Mouse (Mus musculus) stomach, postnatal 0 days (tissue): ENCODE measurements around the gene Trim59. TPM values are rescaled to one million over a fixed set of nuclear protein-coding genes. Genes with fewer than 3 reads are reported as not detected.
A peak's percentile ranks its signal among the peaks of the same experiment; 100 is the strongest.

Experiments
- ATAC-seq: fragments of 200-750 bp; cut with Nextera tagmentation; 2 replicates; pipeline ENCODE4 v1.8.0; 2017; ENCODE audit not compliant: low FRiP score, low TSS enrichment
- DNase-seq: peaks from one replicate; pipeline ENCODE4 v3.0.0-alpha.2; 2016; ENCODE audit warnings: low spot score
- H3K27ac ChIP-seq: fragments of 300-500 bp; sonication (generic); replicated peaks from 2 replicates; pipeline ENCODE4 v1.5.1; 2014; ENCODE audit warnings: mild to moderate bottlenecking, control low read depth
- H3K27me3 ChIP-seq: fragments of 300-500 bp; sonication (generic); 2 replicates; pipeline ENCODE4 v1.6.1; 2014; ENCODE audit warnings: low read length; ENCODE audit not compliant: control insufficient read depth, insufficient read depth
- H3K36me3 ChIP-seq: fragments of 300-500 bp; sonication (generic); 2 replicates; pipeline ENCODE4 v1.6.1; 2014; ENCODE audit warnings: low read length, mixed read lengths; ENCODE audit not compliant: control insufficient read depth, insufficient read depth
- H3K4me1 ChIP-seq: fragments of 300-500 bp; sonication (generic); replicated peaks from 2 replicates; pipeline ENCODE4 v1.6.1; 2014; ENCODE audit warnings: antibody characterized with exemption; ENCODE audit not compliant: control insufficient read depth, insufficient read depth
- H3K4me2 ChIP-seq: fragments of 300-500 bp; sonication (generic); replicated peaks from 2 replicates; pipeline ENCODE4 v1.6.1; 2014; ENCODE audit warnings: low read depth, mild to moderate bottlenecking, control low read depth, moderate library complexity
- H3K4me3 ChIP-seq: fragments of 300-500 bp; sonication (generic); 2 replicates; pipeline ENCODE4 v1.5.1; 2014; ENCODE audit warnings: low read depth, low read length, control low read depth
- H3K9ac ChIP-seq: fragments of 300-500 bp; sonication (generic); 2 replicates; pipeline ENCODE4 v1.6.1; 2014; ENCODE audit warnings: mild to moderate bottlenecking, low read length, control low read depth, mixed read lengths
- H3K9me3 ChIP-seq: fragments of 300-500 bp; sonication (generic); 2 replicates; pipeline ENCODE4 v1.6.1; 2016; ENCODE audit warnings: low read length; ENCODE audit not compliant: control insufficient read depth
- CTCF ChIP-seq: IDR thresholded peaks from 2 replicates; pipeline ENCODE4 v1.5.1; 2016; ENCODE audit warnings: antibody characterized with exemption, low read depth, mild to moderate bottlenecking, moderate library complexity
- EP300 ChIP-seq: optimal IDR thresholded peaks from 2 replicates; pipeline ENCODE3; 2016; ENCODE audit warnings: antibody characterized with exemption
- WGBS: fragments of 180-500 bp; shearing (Covaris S2); extraction: QIAGEN DNeasy Blood & Tissue Kit; methylation state at CpG from one replicate; pipeline ENCODE4 v1.1.7; 2014; 5-methylcytosine and 5-hydroxymethylcytosine counted together
- polyA plus RNA-seq: library from polyadenylated mRNA; unstranded; fragments of >200 nt; fragmentation: Nextera tagmentation; extraction: Ambion mirVana; gene quantifications from 2 replicates; pipeline ENCODE4 v1.2.1, GENCODE M21; 2015

The Trim59 gene
- 17.6 and 24.4 TPM in 2 replicates for polyA plus RNA-seq

- H3K27me3 ChIP-seq, result no peaks in the 10 kb centered on the region
- ATAC-seq (peak; percentile 97), DNase-seq (peak; percentile 93)
- peak; percentile 36 for TF ChIP-seq EP300
- TF ChIP-seq CTCF, result no peak; the same call in none of the 2 replicates
- no peaks in the 10 kb centered on the region for H3K9me3 ChIP-seq
- under 1% methylated on average over 66 of the region's 80 CpGs for WGBS
- peak within 1 kb of the TSS; percentile 83 for H3K4me3 ChIP-seq
- H3K27ac ChIP-seq, result peak within 1 kb of the TSS; percentile 84
- H3K4me2 ChIP-seq, result peak within 1 kb of the TSS; percentile 81
- no peaks in the 10 kb centered on the region for H3K4me1 ChIP-seq
- H3K9ac ChIP-seq, result peak within 1 kb of the TSS; percentile 76
- H3K36me3 ChIP-seq, result no peaks in the 10 kb centered on the region
These were observed at the start of gene Trim59 for GRCm38 (mm10) chr3:69044645-69045399. Gene Trim59, minus strand, starts transcription at chr3:69044755.

GRCm38 (mm10) chr3:69064005-69064404, 19.4 kb upstream of the Trim59 start:
- ATAC-seq (no peak), DNase-seq (no peak)
- TF ChIP-seq CTCF, result peak; percentile 73
- no peak for TF ChIP-seq EP300

DNA sequence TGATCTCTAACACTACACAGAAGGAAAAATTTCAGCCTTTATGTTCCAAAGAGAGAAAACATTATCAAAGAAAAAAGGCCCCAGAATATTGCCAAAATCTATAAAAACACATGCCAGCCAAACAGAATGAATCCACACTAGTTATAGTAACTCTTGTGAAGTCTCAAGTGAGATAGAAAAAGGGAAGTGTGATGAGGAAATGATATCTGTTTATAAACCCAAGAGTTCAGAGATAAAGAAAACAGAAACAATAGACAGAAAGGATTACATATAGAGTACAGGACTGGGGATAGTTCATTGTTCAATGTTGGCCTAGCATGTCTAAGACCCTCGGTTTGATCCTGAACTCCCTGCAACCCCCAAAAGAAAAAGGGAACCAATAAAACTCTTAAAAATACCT, 18.2 kb upstream of the Trim59 start:
- Histone ChIP-seq H3K27ac (no peak overlapping the region), H3K4me1 (no peaks in the 10 kb centered on the region), H3K36me3 (no peaks in the 10 kb centered on the region), H3K4me2 (no peak overlapping the region), H3K9ac (no peak overlapping the region), H3K4me3 (no peak overlapping the region), H3K9me3 (no peaks in the 10 kb centered on the region), H3K27me3 (no peaks in the 10 kb centered on the region)
- TF ChIP-seq EP300 (no peak), CTCF (no peak)
- no peak for ATAC-seq
- DNase-seq, result no peak
- 96% methylated on average over 1 of the region's 1 CpGs for WGBS

More at GRCm38 (mm10) chr3:69064005-69064404, 19.4 kb upstream of the Trim59 start:
- no peaks in the 10 kb centered on the region for H3K27me3 ChIP-seq
- H3K4me1 ChIP-seq, result no peaks in the 10 kb centered on the region
- 15% methylated on average over 1 of the region's 1 CpGs for WGBS
- H3K9me3 ChIP-seq, result no peaks in the 10 kb centered on the region
- H3K36me3 ChIP-seq, result no peaks in the 10 kb centered on the region
- no peak overlapping the region for H3K9ac ChIP-seq
- H3K27ac ChIP-seq, result no peak overlapping the region
- no peak overlapping the region for H3K4me3 ChIP-seq
- H3K4me2 ChIP-seq, result no peak overlapping the region

DNA sequence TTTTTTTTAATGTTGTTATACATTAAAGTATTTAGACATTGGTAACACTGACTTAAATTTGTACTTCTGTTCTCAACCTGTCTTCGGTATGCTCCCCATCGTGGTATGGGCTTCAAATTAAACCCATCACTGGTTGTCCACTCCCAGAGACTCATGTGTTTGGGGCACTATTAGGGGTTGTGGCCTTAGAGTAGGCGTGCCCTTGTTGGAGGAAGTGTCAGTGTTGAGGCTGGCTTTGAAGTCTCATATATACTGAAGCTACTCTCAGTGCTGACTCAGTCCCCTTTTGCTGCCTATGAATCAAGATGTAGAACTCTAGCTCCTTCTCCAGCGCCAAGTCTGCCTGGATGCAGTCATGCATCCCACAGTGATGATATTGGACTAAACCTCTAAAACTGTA, 16.1 kb upstream of the Trim59 start:
- ATAC-seq (no peak), DNase-seq (no peak)
- Histone ChIP-seq H3K4me3 (no peak overlapping the region), H3K27me3 (no peaks in the 10 kb centered on the region), H3K27ac (no peak overlapping the region), H3K4me2 (no peak overlapping the region), H3K9ac (no peak overlapping the region), H3K4me1 (no peaks in the 10 kb centered on the region), H3K36me3 (no peaks in the 10 kb centered on the region), H3K9me3 (no peaks in the 10 kb centered on the region)
- TF ChIP-seq EP300 (no peak), CTCF (no peak)
- 91% methylated on average over 4 of the region's 4 CpGs for WGBS

DNA sequence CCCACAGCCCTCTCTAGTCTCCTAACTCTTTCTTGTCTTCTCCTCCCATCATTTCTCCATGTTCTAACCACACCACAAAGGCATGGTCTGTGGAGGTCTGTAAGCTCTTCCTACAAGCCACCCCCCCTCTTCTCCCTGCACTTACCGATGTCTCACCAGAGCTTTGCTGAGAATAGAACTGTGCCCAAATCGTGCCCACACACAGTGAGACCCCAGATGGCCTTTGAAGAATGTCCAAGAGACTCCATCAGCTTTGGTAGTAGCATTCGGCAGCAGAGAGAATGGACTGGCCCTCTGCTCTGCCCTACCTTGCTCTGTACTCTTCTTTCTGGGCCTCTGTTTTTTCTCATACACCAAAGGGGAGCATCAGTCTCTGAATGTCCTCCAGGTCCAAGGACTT, 11.3 kb upstream of the Trim59 start:
- 84% methylated on average over 3 of the region's 3 CpGs for WGBS
- H3K27me3 ChIP-seq, result no peaks in the 10 kb centered on the region
- no peak overlapping the region for H3K4me2 ChIP-seq
- ATAC-seq, result no peak
- H3K9ac ChIP-seq, result no peak overlapping the region
- DNase-seq, result no peak
- H3K4me1 ChIP-seq, result no peaks in the 10 kb centered on the region
- no peak overlapping the region for H3K4me3 ChIP-seq
- TF ChIP-seq EP300 (no peak), CTCF (no peak)
- no peak overlapping the region for H3K27ac ChIP-seq
- no peaks in the 10 kb centered on the region for H3K36me3 ChIP-seq
- no peaks in the 10 kb centered on the region for H3K9me3 ChIP-seq

DNA sequence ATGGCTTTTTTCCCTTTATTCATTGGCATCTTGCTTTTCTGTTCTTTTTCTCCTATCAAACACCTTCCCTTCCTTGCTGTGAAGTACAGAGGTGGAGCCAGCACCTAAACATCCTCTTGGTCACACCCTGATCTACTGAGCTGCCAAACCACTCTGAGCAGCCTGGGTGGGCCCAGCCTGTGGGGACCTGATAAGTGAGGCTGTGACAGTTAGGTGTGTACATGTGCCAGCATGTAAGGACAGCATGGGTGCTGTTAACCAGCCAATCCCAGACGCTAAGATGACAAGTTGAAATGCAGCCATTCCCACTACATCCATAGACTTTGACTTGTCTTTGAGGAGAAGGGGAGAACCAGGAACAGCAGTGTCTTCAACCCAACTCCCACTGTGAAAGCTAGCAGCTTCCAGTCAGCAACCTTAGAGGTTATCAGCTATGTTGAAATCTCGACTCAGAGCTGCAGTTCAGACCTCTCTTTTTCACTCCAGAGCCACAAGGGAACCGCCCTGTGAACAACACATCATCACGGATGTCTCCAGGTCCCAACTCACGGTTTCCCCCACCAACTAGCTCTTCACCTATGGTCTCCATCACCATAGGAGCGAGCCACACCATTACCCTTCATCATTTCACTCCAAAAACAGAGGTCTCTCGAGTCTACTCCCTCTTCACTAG, 10.3 kb upstream of the Trim59 start:
- Histone ChIP-seq H3K4me3 (no peak overlapping the region), H3K9ac (no peak overlapping the region), H3K36me3 (no peaks in the 10 kb centered on the region), H3K9me3 (no peaks in the 10 kb centered on the region), H3K27ac (no peak overlapping the region), H3K27me3 (no peaks in the 10 kb centered on the region), H3K4me1 (no peaks in the 10 kb centered on the region), H3K4me2 (no peak overlapping the region)
- ATAC-seq (peak; percentile 60; the same call in 1 of the 2 replicates), DNase-seq (no peak)
- no peak for TF ChIP-seq EP300
- no peak for TF ChIP-seq CTCF
- WGBS, result 67% methylated on average over 7 of the region's 7 CpGs
